Mouse (Mus musculus) embryonic fibroblast, embryonic 13.5 days (primary cell): ENCODE measurements around the gene Pqlc2.

Experiments used
- CTCF ChIP-seq: IDR thresholded peaks from 2 replicates; pipeline ENCODE4 v1.5.1; 2011; ENCODE audit warnings: mild to moderate bottlenecking, control low read depth, low read length, moderate library complexity, borderline replicate concordance; ENCODE audit not compliant: insufficient read depth
- POLR2A ChIP-seq: IDR thresholded peaks from 2 replicates; pipeline ENCODE4 v1.6.1; 2011; ENCODE audit warnings: low read depth, mild to moderate bottlenecking, control low read depth, low read length, moderate library complexity

DNA sequence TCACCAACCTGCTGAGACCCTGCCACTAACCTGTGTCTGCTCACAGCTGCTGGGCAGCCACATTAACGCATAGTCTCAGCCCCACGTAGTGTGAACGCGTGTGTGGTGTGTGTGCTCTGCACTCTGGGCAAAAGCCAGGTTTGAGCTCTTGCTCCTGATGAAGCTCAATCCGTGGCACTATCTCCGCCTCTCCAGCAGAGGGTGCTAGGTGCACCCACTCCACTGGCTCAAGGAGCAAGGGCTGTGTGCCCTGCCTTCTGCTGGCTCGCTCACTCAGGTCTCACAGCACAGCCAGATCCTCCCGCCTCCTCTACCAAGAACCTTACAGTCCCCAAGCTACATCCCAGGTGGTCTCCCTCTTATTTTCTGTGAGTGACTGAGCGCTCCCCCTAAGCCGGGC is 21.5 kb downstream of the Pqlc2 start:
- TF ChIP-seq CTCF (peak; percentile 93), POLR2A (no peak)
